Mouse (Mus musculus) naive thymus-derived CD4-positive, alpha-beta T cell, adult 2 months (primary cell): ENCODE data around the gene Olfr110.
"Not testable (repeated sequence)": the region's sequence is repeated elsewhere in the genome, so short reads cannot be mapped to it uniquely, and the experiment has no call there.

Source experiments
- DNase-seq: peaks from one replicate; pipeline ENCODE4 v3.0.0-alpha.2; 2011; ENCODE audit warnings: low read depth

The Olfr110 gene

DNA sequence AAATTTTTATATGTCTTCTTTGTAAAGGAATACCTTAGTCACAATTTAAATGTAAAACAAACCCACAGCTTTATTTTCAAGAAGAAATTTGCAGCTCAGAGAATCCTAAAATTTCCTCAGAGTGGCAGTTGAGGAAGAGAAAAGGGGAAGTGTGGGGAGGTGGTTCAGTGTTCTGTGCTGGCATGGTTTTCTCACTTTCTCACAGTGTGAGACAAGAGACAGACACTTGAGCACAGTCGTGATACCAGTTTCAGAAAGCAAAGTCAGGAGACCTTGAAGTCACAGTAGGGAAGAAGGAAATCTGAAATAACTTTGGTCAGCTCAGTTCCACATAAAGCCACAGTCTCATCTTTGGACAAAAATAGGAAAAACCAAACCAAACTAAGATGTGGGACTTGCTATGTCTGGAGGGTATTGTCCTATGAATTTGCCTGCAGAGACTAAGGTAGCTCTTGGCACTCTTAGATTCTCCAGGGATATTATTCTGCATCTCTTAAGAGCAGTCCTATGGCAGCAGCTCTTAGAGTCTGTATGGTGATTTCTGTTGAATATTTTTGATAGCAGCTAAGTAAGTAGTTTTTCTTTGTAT is at the start of gene Olfr110:
Gene Olfr110 (plus strand): TSS at position 539 of the 589 bp plus-strand sequence.
- DNase-seq: no peak

- DNase-seq: no peak
Observed at GRCm38 (mm10) chr17:37445180-37445579, 47.1 kb upstream of the Olfr110 start, which contains the start of gene Olfr108. Gene Olfr108 (plus strand): TSS chr17:37445480.

DNA sequence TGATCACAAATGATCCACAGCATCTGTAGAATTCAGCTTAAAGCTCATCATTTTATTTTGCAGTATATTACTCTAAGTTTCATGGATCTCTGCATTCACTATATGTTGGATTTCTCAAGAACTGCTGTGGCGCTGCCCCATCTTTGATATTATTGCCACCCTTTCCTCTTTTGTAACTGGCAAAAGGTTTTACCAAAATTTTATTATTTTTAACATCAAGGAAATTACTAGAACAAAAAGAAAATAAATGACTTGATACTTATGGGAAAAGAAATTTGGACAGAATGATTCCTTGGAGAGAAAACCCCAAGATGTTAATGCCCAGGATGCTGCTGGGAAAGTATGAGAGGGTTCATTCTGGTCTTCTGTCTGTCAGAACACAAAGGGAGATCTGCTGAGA is 33.7 kb upstream of the Olfr110 start, which contains the start of gene Olfr109:
Gene Olfr109 (plus strand): TSS at position 301 of the 400 bp plus-strand sequence.
- DNase-seq: no peak

DNA sequence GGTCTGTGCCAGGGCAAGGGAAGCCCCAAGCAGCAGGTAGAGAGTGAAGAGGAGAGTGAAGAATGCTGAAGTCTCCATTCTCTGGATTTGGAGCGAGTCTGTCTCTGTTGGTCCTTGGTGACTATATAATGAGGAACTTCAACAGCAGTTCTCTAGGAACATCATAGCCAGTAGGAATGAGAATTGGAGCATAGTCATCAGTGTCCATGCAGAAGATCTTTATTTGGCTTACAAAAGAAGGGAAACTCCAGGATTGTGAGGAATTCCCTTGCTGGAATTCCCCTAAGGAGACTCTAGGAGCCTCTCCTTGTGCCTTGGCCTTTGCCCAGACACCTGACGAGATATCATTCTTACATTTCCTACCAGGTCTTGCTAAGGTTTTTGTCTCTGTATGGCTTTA is 8.8 kb upstream of the Olfr110 start, which contains the start of gene H2-M2:
Gene H2-M2 (minus strand): TSS at position 101 of the 400 bp plus-strand sequence.
- no peak for DNase-seq

- DNase-seq: no peak
Observed at GRCm38 (mm10) chr17:37507730-37508129, 15.5 kb downstream of the Olfr110 start, which contains the start of gene Olfr111. Gene Olfr111 (plus strand): TSS chr17:37508030.

GRCm38 (mm10) chr17:37524612-37525011 is 32.3 kb downstream of the Olfr110 start:
- not testable (repeated sequence) for DNase-seq

GRCm38 (mm10) chr17:37525427-37525826 is 33.2 kb downstream of the Olfr110 start:
- not testable (repeated sequence) for DNase-seq

- DNase-seq: no peak
Observed at GRCm38 (mm10) chr17:37535173-37535572, 42.9 kb downstream of the Olfr110 start.

GRCm38 (mm10) chr17:37538416-37538815 is 46.1 kb downstream of the Olfr110 start:
- DNase-seq: not testable (repeated sequence)

GRCm38 (mm10) chr17:37541454-37542119 is 49.3 kb downstream of the Olfr110 start:
- DNase-seq: no peak

DNA sequence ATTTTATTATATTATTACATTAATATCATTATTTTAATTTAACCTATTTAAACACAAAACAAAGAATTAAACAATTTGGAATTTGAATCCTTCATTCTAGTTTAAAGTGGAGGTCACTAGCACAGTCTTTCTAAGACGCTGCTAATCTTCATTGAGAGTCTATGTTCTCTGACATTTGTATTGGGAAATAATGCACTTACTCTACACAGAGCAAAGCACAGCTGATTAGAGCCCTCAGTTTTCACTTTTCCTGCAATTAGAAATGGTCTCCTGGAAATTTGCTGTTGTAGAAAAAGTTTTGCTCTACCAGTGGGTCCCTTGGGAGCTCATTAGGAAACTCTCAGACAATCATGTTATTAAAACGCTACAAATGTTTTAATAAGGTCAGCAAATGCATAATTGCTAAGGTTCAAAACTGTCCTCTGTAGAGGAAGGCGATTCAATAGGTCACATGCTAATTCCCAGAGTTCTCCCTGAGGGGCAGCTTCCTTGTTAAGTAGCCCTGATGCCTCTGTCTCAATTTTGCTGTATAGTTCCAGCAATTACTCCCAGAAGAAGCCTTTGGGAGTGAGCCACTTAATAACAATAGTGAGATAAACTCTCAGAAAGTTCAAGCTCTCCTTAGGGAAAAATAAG is 51.6 kb downstream of the Olfr110 start:
- DNase-seq: no peak
